Mouse (Mus musculus) heart, embryonic 14.5 days (tissue): ENCODE data around the gene Fam168a. TPM values are rescaled to one million over a fixed set of nuclear protein-coding genes. Genes with fewer than 3 reads are reported as not detected.

Source experiments
- ATAC-seq: fragments of 200-750 bp; cut with Nextera tagmentation; 2 replicates; pipeline ENCODE4 v1.8.0; 2017; ENCODE audit warnings: low read depth, moderate TSS enrichment; ENCODE audit not compliant: insufficient number of reproducible peaks, insufficient read depth, low FRiP score
- H3K27ac ChIP-seq, 2 experiments: fragments of 200-500 bp in 1 of 2; fragments of 300-500 bp in 1 of 2; sonication (generic) in 1 of 2; replicated peaks in 1 of 2; 2 replicates each; pipeline ENCODE4 v1.5.1; 2012 to 2014; ENCODE audit warnings: low read depth in 2 of 2, low read length in 2 of 2, control low read depth in 1 of 2, mild to moderate bottlenecking in 1 of 2, mixed read lengths in 1 of 2; ENCODE audit not compliant: control insufficient read depth in 1 of 2, insufficient read depth in 1 of 2
- H3K27me3 ChIP-seq: fragments of 300-500 bp; sonication (generic); 2 replicates; pipeline ENCODE4 v1.6.1; 2014; ENCODE audit warnings: mild to moderate bottlenecking, low read length, control low read depth; ENCODE audit not compliant: control insufficient read depth, insufficient read depth
- H3K36me3 ChIP-seq: fragments of 300-500 bp; sonication (generic); 2 replicates; pipeline ENCODE4 v1.6.1; 2014; ENCODE audit warnings: mild to moderate bottlenecking, control low read depth, low read length, mixed read lengths; ENCODE audit not compliant: control insufficient read depth, insufficient read depth
- H3K4me1 ChIP-seq, 2 experiments: fragments of 200-500 bp in 1 of 2; fragments of 300-500 bp in 1 of 2; sonication (generic) in 1 of 2; 2 replicates each; pipeline ENCODE4 v1.6.1; 2012 to 2014; ENCODE audit warnings: low read length in 2 of 2, control low read depth in 1 of 2, mixed read lengths in 1 of 2; ENCODE audit not compliant: control insufficient read depth in 2 of 2, insufficient read depth in 2 of 2
- H3K4me2 ChIP-seq: fragments of 300-500 bp; sonication (generic); 2 replicates; pipeline ENCODE4 v1.6.1; 2014; ENCODE audit warnings: mild to moderate bottlenecking, low read length
- H3K4me3 ChIP-seq, 2 experiments: fragments of 200-500 bp in 1 of 2; fragments of 300-500 bp in 1 of 2; sonication (generic) in 1 of 2; 2 replicates each; pipeline ENCODE4 v1.5.1; 2012 to 2014; ENCODE audit warnings: low read length in 2 of 2, mild to moderate bottlenecking in 2 of 2, control low read depth in 1 of 2, low read depth in 1 of 2, moderate library complexity in 1 of 2; ENCODE audit not compliant: control insufficient read depth in 1 of 2, insufficient read depth in 1 of 2
- H3K9ac ChIP-seq: fragments of 300-500 bp; sonication (generic); 2 replicates; pipeline ENCODE4 v1.6.1; 2014; ENCODE audit warnings: mild to moderate bottlenecking, low read length
- H3K9me3 ChIP-seq: fragments of 300-500 bp; sonication (generic); 2 replicates; pipeline ENCODE4 v1.6.1; 2016; ENCODE audit warnings: low read length, control low read depth; ENCODE audit not compliant: control insufficient read depth
- WGBS: fragments of 180-500 bp; shearing (Covaris S2); extraction: QIAGEN DNeasy Blood & Tissue Kit; methylation state at CpG from one replicate; pipeline ENCODE4 v1.1.7; 2014; 5-methylcytosine and 5-hydroxymethylcytosine counted together
- polyA plus RNA-seq: library from polyadenylated mRNA; unstranded; fragments of >200 nt; fragmentation: Nextera tagmentation; extraction: Ambion mirVana; gene quantifications from 2 replicates; pipeline ENCODE4 v1.2.1, GENCODE M21; 2014

The Fam168a gene
- polyA plus RNA-seq, 1 experiment from 2014 or later: 36.4 TPM

DNA sequence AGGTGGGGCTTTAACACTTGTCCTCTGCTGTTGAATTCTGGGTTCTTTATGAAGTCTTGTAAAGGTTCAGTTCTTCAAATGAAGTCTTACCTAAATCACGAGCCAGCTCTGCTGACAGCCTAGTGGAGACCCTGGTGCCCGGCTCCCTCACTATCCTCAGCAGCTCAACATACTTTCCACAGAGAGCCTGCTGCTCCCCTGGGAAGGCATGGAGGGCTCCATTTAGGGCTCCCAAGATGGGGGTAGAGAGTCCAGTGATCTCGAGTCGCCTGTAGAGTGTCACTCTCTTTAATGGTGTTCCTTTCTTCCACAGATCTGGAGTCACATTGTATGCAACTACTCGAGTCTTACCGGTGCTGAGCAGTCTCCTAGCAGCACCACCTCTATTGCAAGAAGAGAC lies 129.3 kb downstream of the Fam168a start:
- Histone ChIP-seq H3K4me3 (no peak overlapping the region), H3K27ac (no peak overlapping the region), H3K36me3 (peaks cover 62% of the 10 kb centered on the region), H3K4me1 (peaks cover 6 to 18% of the 10 kb centered on the region in 2 experiments), H3K4me2 (no peak overlapping the region), H3K9ac (no peak overlapping the region), H3K27me3 (no peaks in the 10 kb centered on the region), H3K9me3 (no peaks in the 10 kb centered on the region)
- no peak for ATAC-seq
- 84% methylated on average over 6 of the region's 6 CpGs for WGBS

- Histone ChIP-seq H3K27me3 (no peaks in the 10 kb centered on the region), H3K9me3 (no peaks in the 10 kb centered on the region), H3K4me3 (no peak overlapping the region), H3K36me3 (peaks cover 53% of the 10 kb centered on the region), H3K27ac (no peak overlapping the region), H3K4me1 (peaks cover 6 to 18% of the 10 kb centered on the region in 2 experiments), H3K4me2 (no peak overlapping the region), H3K9ac (no peak overlapping the region)
- WGBS: 90% methylated on average over 10 of the region's 10 CpGs
- no peak for ATAC-seq
Observed at GRCm38 (mm10) chr7:100836657-100837056, 130.2 kb downstream of the Fam168a start.

GRCm38 (mm10) chr7:100837701-100838100 lies 131.3 kb downstream of the Fam168a start:
- no peaks in the 10 kb centered on the region for H3K9me3 ChIP-seq
- H3K4me2 ChIP-seq: no peak overlapping the region
- H3K27ac ChIP-seq: no peak overlapping the region
- H3K36me3 ChIP-seq: peaks cover 52% of the 10 kb centered on the region
- 50% methylated on average over 1 of the region's 1 CpGs for WGBS
- H3K4me1 ChIP-seq: peaks cover 6 to 18% of the 10 kb centered on the region in 2 experiments
- no peak for ATAC-seq
- no peak overlapping the region for H3K9ac ChIP-seq
- no peaks in the 10 kb centered on the region for H3K27me3 ChIP-seq
- H3K4me3 ChIP-seq: no peak overlapping the region

DNA sequence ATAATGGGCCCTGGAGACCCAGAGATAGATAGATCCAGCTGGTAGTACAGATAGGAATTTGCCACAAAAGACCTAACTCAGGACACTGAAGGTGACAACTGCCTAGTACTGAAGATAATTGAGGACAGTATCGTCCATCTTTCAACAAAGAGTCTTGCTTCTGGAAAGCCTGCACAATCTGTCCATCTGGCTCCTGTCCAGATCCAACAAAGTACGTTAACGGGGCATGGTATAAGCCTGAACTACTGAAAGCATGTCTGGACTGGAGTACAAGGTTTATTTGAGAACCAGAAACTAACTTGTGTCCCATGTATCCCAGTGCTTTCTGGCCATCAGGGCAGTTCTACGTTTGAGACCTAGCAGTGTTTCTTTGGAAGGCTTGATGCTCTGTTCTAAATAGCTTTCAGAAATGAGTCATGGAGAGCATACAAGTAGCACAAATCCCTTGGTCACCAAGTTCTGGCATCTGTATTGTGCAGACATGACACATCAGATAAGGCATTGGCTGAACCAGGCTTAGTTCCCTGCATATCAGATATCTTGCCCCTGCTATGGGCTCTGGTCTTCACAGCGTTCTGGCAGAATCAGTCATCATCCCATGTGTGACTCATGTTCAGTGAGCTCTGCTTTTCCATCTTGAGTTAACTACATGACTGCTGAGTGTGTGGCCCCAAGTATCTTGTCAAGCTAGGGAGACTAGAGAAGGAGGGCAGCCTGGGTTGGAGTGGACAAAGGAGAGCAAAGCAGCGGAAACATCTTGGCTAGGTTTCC lies 133.4 kb downstream of the Fam168a start:
- WGBS: 41% methylated on average over 6 of the region's 6 CpGs
- ATAC-seq: 0 out of 2 replicates have a peak, but pooled peaks have one; percentile 9

GRCm38 (mm10) chr7:100840906-100841305 lies 134.5 kb downstream of the Fam168a start:
- Histone ChIP-seq H3K9ac (no peak overlapping the region), H3K27me3 (no peaks in the 10 kb centered on the region), H3K36me3 (peaks cover 28% of the 10 kb centered on the region), H3K27ac (no peak overlapping the region), H3K9me3 (no peaks in the 10 kb centered on the region), H3K4me1 (peaks cover 22 to 36% of the 10 kb centered on the region in 2 experiments), H3K4me3 (no peak overlapping the region), H3K4me2 (no peak overlapping the region)
- 98% methylated on average over 1 of the region's 1 CpGs for WGBS
- no peak for ATAC-seq

More for the DNA sequence above, 133.4 kb downstream of the Fam168a start:
- no peaks in the 10 kb centered on the region for H3K27me3 ChIP-seq
- H3K4me2 ChIP-seq: no peak overlapping the region
- peaks cover 38% of the 10 kb centered on the region for H3K36me3 ChIP-seq
- no peaks in the 10 kb centered on the region for H3K9me3 ChIP-seq
- H3K9ac ChIP-seq: no peak overlapping the region
- H3K27ac ChIP-seq: peak overlapping the region in 1 of 2 experiments; percentile 16; a peak in 1 of 4 replicates
- H3K4me3 ChIP-seq: no peak overlapping the region
- peaks cover 15 to 28% of the 10 kb centered on the region in 2 experiments for H3K4me1 ChIP-seq

GRCm38 (mm10) chr7:100841608-100842007 lies 135.2 kb downstream of the Fam168a start:
- Histone ChIP-seq H3K27me3 (no peaks in the 10 kb centered on the region), H3K9ac (no peak overlapping the region), H3K4me1 (peaks cover 22 to 36% of the 10 kb centered on the region in 2 experiments), H3K4me3 (no peak overlapping the region), H3K9me3 (no peaks in the 10 kb centered on the region), H3K27ac (no peak overlapping the region), H3K4me2 (no peak overlapping the region), H3K36me3 (peaks cover 21% of the 10 kb centered on the region)
- 90% methylated on average over 6 of the region's 6 CpGs for WGBS
- ATAC-seq: no peak

DNA sequence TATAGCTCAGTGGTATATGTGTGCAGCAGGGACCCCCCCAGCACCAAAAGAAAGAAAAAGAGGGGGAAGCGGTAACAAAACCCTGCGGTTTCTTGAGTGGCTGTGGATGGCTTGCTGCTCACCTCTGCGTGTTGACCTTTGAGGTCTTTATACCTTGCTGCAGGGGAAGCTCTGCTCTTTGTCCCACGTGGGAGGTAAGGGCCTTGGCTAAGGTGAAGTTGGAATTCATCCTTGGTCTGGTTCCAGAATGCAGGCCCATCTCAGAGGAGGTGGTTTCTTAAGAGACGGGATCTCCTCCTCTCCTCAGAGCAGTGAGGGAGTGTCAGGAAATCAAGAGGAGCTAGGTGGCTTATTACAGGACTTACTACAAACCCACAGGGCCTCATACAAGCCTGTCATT lies 135.7 kb downstream of the Fam168a start:
- H3K4me1 ChIP-seq: peaks cover 22 to 36% of the 10 kb centered on the region in 2 experiments
- WGBS: 92% methylated on average over 5 of the region's 5 CpGs

More for the DNA sequence above, 135.7 kb downstream of the Fam168a start:
- H3K9ac ChIP-seq: no peak overlapping the region
- H3K36me3 ChIP-seq: peaks cover 15% of the 10 kb centered on the region
- ATAC-seq: no peak
- no peaks in the 10 kb centered on the region for H3K9me3 ChIP-seq
- H3K4me3 ChIP-seq: no peak overlapping the region
- no peak overlapping the region for H3K27ac ChIP-seq
- no peak overlapping the region for H3K4me2 ChIP-seq
- H3K27me3 ChIP-seq: no peaks in the 10 kb centered on the region
